Mouse (Mus musculus) kidney, postnatal 0 days (tissue): ENCODE results near the gene Slc24a4. TPM values are rescaled to one million over a fixed set of nuclear protein-coding genes. Genes with fewer than 3 reads are reported as not detected.
A peak's percentile ranks its signal among the peaks of the same experiment; 100 is the strongest.
"Not testable (repeated sequence)": the region's sequence is repeated elsewhere in the genome, so short reads cannot be mapped to it uniquely, and the experiment has no call there.

Experiments
- ATAC-seq: fragments of 200-750 bp; cut with Nextera tagmentation; replicated peaks from 2 replicates; pipeline ENCODE4 v1.8.0; 2017; ENCODE audit warnings: low read depth, moderate number of reproducible peaks, moderate TSS enrichment, moderate library complexity; ENCODE audit not compliant: low FRiP score
- DNase-seq: peaks from one replicate; pipeline ENCODE4 v3.0.0-alpha.2; 2016; ENCODE audit warnings: low spot score
- H3K27ac ChIP-seq: fragments of 300-500 bp; sonication (generic); 2 replicates; pipeline ENCODE4 v1.5.1; 2014; ENCODE audit warnings: mild to moderate bottlenecking
- H3K27me3 ChIP-seq: fragments of 300-500 bp; sonication (generic); 2 replicates; pipeline ENCODE4 v1.6.1; 2014; ENCODE audit warnings: low read length, mixed read lengths; ENCODE audit not compliant: insufficient read depth
- H3K36me3 ChIP-seq: fragments of 300-500 bp; sonication (generic); 2 replicates; pipeline ENCODE4 v1.6.1; 2014; ENCODE audit warnings: low read length, mixed read lengths; ENCODE audit not compliant: insufficient read depth
- H3K4me1 ChIP-seq: fragments of 300-500 bp; sonication (generic); replicated peaks from 2 replicates; pipeline ENCODE4 v1.6.1; 2014; ENCODE audit warnings: antibody characterized with exemption, low read length, mixed read lengths; ENCODE audit not compliant: insufficient read depth
- H3K4me2 ChIP-seq: fragments of 300-500 bp; sonication (generic); 2 replicates; pipeline ENCODE4 v1.6.1; 2014; ENCODE audit warnings: mild to moderate bottlenecking, low read length, moderate library complexity, mixed read lengths
- H3K4me3 ChIP-seq: fragments of 300-500 bp; sonication (generic); replicated peaks from 2 replicates; pipeline ENCODE4 v1.5.1; 2014; ENCODE audit warnings: low read depth, low read length
- H3K9ac ChIP-seq: fragments of 300-500 bp; sonication (generic); 2 replicates; pipeline ENCODE4 v1.6.1; 2014; ENCODE audit warnings: low read depth, low read length
- H3K9me3 ChIP-seq: fragments of 300-500 bp; sonication (generic); replicated peaks from 2 replicates; pipeline ENCODE4 v1.6.1; 2016; ENCODE audit warnings: low read length, inconsistent platforms, mixed read lengths
- CTCF ChIP-seq: IDR thresholded peaks from 2 replicates; pipeline ENCODE4 v1.5.1; 2016; ENCODE audit warnings: antibody characterized with exemption, low read depth, mild to moderate bottlenecking, moderate library complexity
- WGBS: fragments of 180-500 bp; shearing (Covaris S2); extraction: QIAGEN DNeasy Blood & Tissue Kit; methylation state at CpG from one replicate; pipeline ENCODE4 v1.1.7; 2014; 5-methylcytosine and 5-hydroxymethylcytosine counted together
- polyA plus RNA-seq: library from polyadenylated mRNA; unstranded; fragments of >200 nt; fragmentation: Nextera tagmentation; extraction: Ambion mirVana; gene quantifications from 2 replicates; pipeline ENCODE4 v1.2.1, GENCODE M21; 2015

Gene Slc24a4
- polyA plus RNA-seq, 1 experiment from 2014 or later = not detected

DNA sequence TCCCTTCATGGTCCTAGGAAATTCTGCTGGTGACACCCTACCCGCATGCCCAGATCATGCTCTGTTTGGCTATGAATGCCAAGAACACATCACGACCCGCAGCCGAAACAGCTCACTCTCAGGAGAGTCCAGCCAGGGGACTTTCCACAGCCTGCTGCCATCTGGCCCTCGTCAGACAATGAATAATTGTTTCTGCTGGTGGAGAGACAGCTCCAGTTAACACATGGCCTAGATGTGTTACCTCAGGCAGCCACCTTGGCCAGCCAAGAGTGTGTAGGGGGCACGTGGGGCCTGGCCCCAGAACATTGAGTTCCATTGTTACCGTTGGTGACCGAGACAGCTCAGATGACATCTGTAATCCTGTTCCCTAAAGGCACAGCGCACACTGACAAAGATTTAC lies 74.4 kb downstream of the Slc24a4 start:
- no peak for TF ChIP-seq CTCF
- Histone ChIP-seq H3K4me3 (no peak overlapping the region), H3K9me3 (no peaks in the 10 kb centered on the region), H3K4me2 (no peak overlapping the region), H3K36me3 (no peaks in the 10 kb centered on the region), H3K27me3 (no peaks in the 10 kb centered on the region), H3K27ac (no peak overlapping the region), H3K9ac (no peak overlapping the region), H3K4me1 (no peaks in the 10 kb centered on the region)
- 20% methylated on average over 9 of the region's 9 CpGs for WGBS
- ATAC-seq (0 out of 2 replicates have a peak, but pooled peaks have one; percentile 13), DNase-seq (peak; percentile 14)

GRCm38 (mm10) chr12:102206471-102206870 lies 77.9 kb downstream of the Slc24a4 start:
- ATAC-seq (no peak), DNase-seq (no peak)
- H3K9me3 ChIP-seq = no peaks in the 10 kb centered on the region
- no peaks in the 10 kb centered on the region for H3K4me1 ChIP-seq
- H3K36me3 ChIP-seq = no peaks in the 10 kb centered on the region
- 67% methylated on average over 1 of the region's 1 CpGs for WGBS
- no peak overlapping the region for H3K4me2 ChIP-seq
- H3K9ac ChIP-seq = no peak overlapping the region
- H3K27me3 ChIP-seq = no peaks in the 10 kb centered on the region
- no peak overlapping the region for H3K27ac ChIP-seq
- H3K4me3 ChIP-seq = no peak overlapping the region
- no peak for TF ChIP-seq CTCF

GRCm38 (mm10) chr12:102207245-102207644 lies 78.7 kb downstream of the Slc24a4 start:
- ATAC-seq (no peak), DNase-seq (no peak)
- 86% methylated on average over 7 of the region's 7 CpGs for WGBS
- Histone ChIP-seq H3K9me3 (no peaks in the 10 kb centered on the region), H3K4me1 (no peaks in the 10 kb centered on the region), H3K9ac (no peak overlapping the region), H3K4me3 (no peak overlapping the region), H3K4me2 (no peak overlapping the region), H3K36me3 (no peaks in the 10 kb centered on the region), H3K27ac (no peak overlapping the region), H3K27me3 (no peaks in the 10 kb centered on the region)
- TF ChIP-seq CTCF = no peak

DNA sequence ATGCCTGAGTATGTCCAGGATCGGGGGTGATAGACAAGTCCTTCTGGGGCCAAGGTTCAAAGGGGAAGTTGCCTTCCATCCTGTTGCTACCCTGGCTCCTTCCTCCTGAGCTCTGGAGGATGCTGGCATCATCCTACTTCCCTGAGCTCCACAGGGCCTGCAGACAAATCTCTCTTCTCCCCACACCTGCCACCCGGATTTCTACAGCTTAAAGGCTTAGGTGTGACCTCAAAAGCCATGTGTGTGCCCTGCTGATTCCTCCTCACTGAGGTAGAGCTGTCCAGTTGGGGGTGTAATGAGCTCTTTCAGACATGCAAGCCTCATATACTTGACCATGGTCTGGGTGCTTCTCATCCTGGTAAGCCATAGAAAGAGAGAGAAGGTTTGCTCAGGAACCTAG lies 82.3 kb downstream of the Slc24a4 start:
- no peak for TF ChIP-seq CTCF
- Histone ChIP-seq H3K4me2 (no peak overlapping the region), H3K27ac (no peak overlapping the region), H3K9ac (no peak overlapping the region), H3K4me3 (no peak overlapping the region), H3K9me3 (no peaks in the 10 kb centered on the region), H3K4me1 (no peaks in the 10 kb centered on the region), H3K36me3 (no peaks in the 10 kb centered on the region), H3K27me3 (no peaks in the 10 kb centered on the region)
- 72% methylated on average over 2 of the region's 2 CpGs for WGBS
- ATAC-seq = no peak
- DNase-seq = no peak

- H3K27me3 ChIP-seq = no peaks in the 10 kb centered on the region
- H3K4me1 ChIP-seq = no peaks in the 10 kb centered on the region
- no peak overlapping the region for H3K4me3 ChIP-seq
- DNase-seq (no peak), ATAC-seq (no peak)
- TF ChIP-seq CTCF = no peak
- no peaks in the 10 kb centered on the region for H3K9me3 ChIP-seq
- H3K36me3 ChIP-seq = no peaks in the 10 kb centered on the region
- WGBS = 95% methylated on average over 6 of the region's 6 CpGs
- no peak overlapping the region for H3K9ac ChIP-seq
- no peak overlapping the region for H3K4me2 ChIP-seq
- no peak overlapping the region for H3K27ac ChIP-seq
Observed at GRCm38 (mm10) chr12:102223404-102223803, 94.9 kb downstream of the Slc24a4 start.

- H3K4me2 ChIP-seq, ATAC-seq, H3K27ac ChIP-seq, H3K4me1 ChIP-seq, H3K36me3 ChIP-seq, DNase-seq, H3K9me3 ChIP-seq, H3K4me3 ChIP-seq, H3K9ac ChIP-seq, H3K27me3 ChIP-seq: not testable (repeated sequence)
- 88% methylated on average over 2 of the region's 2 CpGs for WGBS
Observed at GRCm38 (mm10) chr12:102224112-102224511, 95.6 kb downstream of the Slc24a4 start.

DNA sequence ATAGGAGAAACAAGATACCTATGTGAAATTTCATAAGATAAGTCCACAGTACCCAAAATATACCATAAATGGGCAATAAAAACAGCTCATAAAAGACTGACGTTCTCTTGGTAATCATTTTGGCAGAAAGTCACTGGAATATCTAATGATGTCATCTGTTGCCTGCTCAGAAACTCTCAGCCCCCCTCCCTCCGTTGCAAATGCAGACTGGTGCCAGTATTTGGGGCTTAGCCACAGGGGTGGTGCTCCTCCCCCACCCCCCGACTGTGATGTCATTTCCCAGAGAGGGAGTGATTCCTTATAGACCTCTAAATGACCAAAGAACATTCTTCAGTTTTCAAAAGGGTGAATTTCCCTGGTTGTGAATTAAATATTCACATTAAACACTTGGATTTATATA lies 96.6 kb downstream of the Slc24a4 start:
- Histone ChIP-seq H3K36me3 (no peaks in the 10 kb centered on the region), H3K4me3 (no peak overlapping the region), H3K9ac (no peak overlapping the region), H3K4me2 (no peak overlapping the region), H3K4me1 (no peaks in the 10 kb centered on the region), H3K27me3 (no peaks in the 10 kb centered on the region), H3K9me3 (no peaks in the 10 kb centered on the region), H3K27ac (no peak overlapping the region)
- DNase-seq = no peak
- no peak for TF ChIP-seq CTCF
- no peak for ATAC-seq
- 43% methylated on average over 3 of the region's 3 CpGs for WGBS
